Mouse (Mus musculus): Measurements from ENCODE around the gene Olfr552. TPM values are rescaled to one million over a fixed set of nuclear protein-coding genes. Genes with fewer than 3 reads are reported as not detected.
"Not testable (repeated sequence)": the region's sequence is repeated elsewhere in the genome, so short reads cannot be mapped to it uniquely, and the experiment has no call there.

The Olfr552 gene
- polyA plus RNA-seq, 1 experiment from 2014 or later = not detected

DNA sequence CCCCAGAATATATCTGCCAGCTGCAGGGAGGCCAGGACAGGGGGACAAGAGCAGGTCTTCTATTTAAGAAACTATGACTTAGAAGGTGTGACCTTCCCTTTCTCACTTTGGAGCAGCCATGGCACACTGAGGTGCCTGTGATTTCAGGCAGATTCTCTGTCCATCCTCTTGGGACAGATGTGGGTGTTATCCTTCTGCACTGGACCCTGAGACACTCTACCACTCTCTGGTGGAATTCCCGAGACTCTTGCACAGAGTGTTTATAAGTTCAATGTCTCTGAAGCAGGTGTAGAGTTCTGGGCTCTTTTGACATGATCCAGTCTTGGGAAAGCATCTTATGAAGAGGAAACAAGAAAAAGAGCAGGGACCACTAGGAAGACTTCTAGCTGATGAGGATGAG lies 40.6 kb downstream of the Olfr552 start, which contains the start of gene Olfr554:
Olfr554 (plus strand) TSS at position 301 of the 400 bp plus-strand sequence.
- Histone ChIP-seq H3K4me2 (ENCODE audit: low read length) (no peak within 1 kb of the TSS), H3K27me3 (ENCODE audit: insufficient read depth, low read length) (no peaks in the 10 kb centered on the region), H3K4me1 (replicated peaks; ENCODE audit: insufficient read depth, low read length) (no peaks in the 10 kb centered on the region), H3K4me3 (replicated peaks; ENCODE audit: low read depth, low read length) (no peak within 1 kb of the TSS), H3K36me3 (ENCODE audit: insufficient read depth, low read length) (no peaks in the 10 kb centered on the region), H3K27ac (no peak within 1 kb of the TSS), H3K9me3 (replicated peaks; ENCODE audit: low read length) (no peaks in the 10 kb centered on the region), H3K9ac (ENCODE audit: low read depth, low read length) (no peak within 1 kb of the TSS)
- DNase-seq (ENCODE audit: low spot score) (no peak), ATAC-seq (replicated peaks; ENCODE audit: low FRiP score, low read depth) (no peak)
- WGBS = 58% methylated on average over 1 of the region's 1 CpGs
- no peak for TF ChIP-seq CTCF (IDR thresholded peaks at IDR 0.05; ENCODE audit: low read depth)

DNA sequence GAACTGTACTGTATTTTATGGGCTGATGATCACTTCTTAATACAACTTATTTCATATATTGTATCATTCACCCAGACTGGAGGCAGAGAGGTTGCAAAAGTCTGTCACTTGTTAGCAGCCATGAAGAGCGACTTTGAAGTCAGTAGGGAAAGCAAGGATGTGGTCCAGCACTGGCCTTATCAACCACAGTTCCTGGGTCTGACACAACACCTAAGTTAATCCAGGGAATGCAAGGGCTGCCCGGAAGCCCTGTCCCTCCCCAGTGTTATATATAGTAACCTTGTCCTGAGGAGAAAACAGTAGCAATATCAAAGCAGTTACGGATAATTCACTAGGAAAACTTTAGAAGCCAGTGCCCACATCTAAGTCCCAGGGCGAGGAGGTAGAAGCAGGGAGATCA lies 47.4 kb downstream of the Olfr552 start:
- 91% methylated on average over 3 of the region's 4 CpGs for WGBS
- not testable (repeated sequence) for H3K27me3 ChIP-seq (ENCODE audit: insufficient read depth, low read length); H3K36me3 ChIP-seq (ENCODE audit: insufficient read depth, low read length); H3K4me3 ChIP-seq (replicated peaks; ENCODE audit: low read depth, low read length); H3K4me2 ChIP-seq (ENCODE audit: low read length); H3K9ac ChIP-seq (ENCODE audit: low read depth, low read length); DNase-seq (ENCODE audit: low spot score); H3K9me3 ChIP-seq (replicated peaks; ENCODE audit: low read length); H3K27ac ChIP-seq; H3K4me1 ChIP-seq (replicated peaks; ENCODE audit: insufficient read depth, low read length); ATAC-seq (replicated peaks; ENCODE audit: low FRiP score, low read depth)

Other genes with a start within 250 kb of the Olfr552 start
- 52.0 and 70.6 TPM in 2 replicates for gene Rrm1, start 156.1 kb upstream of the Olfr552 start, polyA plus RNA-seq (2015; fragmentation: Nextera tagmentation; extraction: Ambion mirVana)
- not detected in 2 replicates for gene Olfr543, start 116.1 kb upstream of the Olfr552 start, polyA plus RNA-seq (2015; fragmentation: Nextera tagmentation; extraction: Ambion mirVana)
- gene Olfr544, start 109.5 kb upstream of the Olfr552 start, polyA plus RNA-seq (2015; fragmentation: Nextera tagmentation; extraction: Ambion mirVana) = 0.05 and 0.06 TPM in 2 replicates
- gene Olfr545, start 98.2 kb upstream of the Olfr552 start, polyA plus RNA-seq (2015; fragmentation: Nextera tagmentation; extraction: Ambion mirVana) = not detected in 2 replicates
- not detected in 2 replicates for gene Olfr547, start 63.0 kb upstream of the Olfr552 start, polyA plus RNA-seq (2015; fragmentation: Nextera tagmentation; extraction: Ambion mirVana)
- gene Olfr548-ps1, start 56.9 kb upstream of the Olfr552 start, polyA plus RNA-seq (2015; fragmentation: Nextera tagmentation; extraction: Ambion mirVana) = not detected in 2 replicates
- gene Olfr549, start 47.9 kb upstream of the Olfr552 start, polyA plus RNA-seq (2015; fragmentation: Nextera tagmentation; extraction: Ambion mirVana) = not detected in 2 replicates
- 1.1 TPM in 2 replicates for gene Trim21, start 32.3 kb upstream of the Olfr552 start, polyA plus RNA-seq (2015; fragmentation: Nextera tagmentation; extraction: Ambion mirVana)
- gene Olfr550, start 26.3 kb upstream of the Olfr552 start, polyA plus RNA-seq (2015; fragmentation: Nextera tagmentation; extraction: Ambion mirVana) = not detected in 2 replicates
- gene Olfr551, start 5.9 kb upstream of the Olfr552 start, polyA plus RNA-seq (2015; fragmentation: Nextera tagmentation; extraction: Ambion mirVana) = not detected in 2 replicates
- not detected in 2 replicates for gene Olfr553, start 20.4 kb downstream of the Olfr552 start, polyA plus RNA-seq (2015; fragmentation: Nextera tagmentation; extraction: Ambion mirVana)
- gene Olfr554, start 40.7 kb downstream of the Olfr552 start, polyA plus RNA-seq (2015; fragmentation: Nextera tagmentation; extraction: Ambion mirVana) = not detected in 2 replicates
- not detected in 2 replicates for gene Olfr555, start 61.1 kb downstream of the Olfr552 start, polyA plus RNA-seq (2015; fragmentation: Nextera tagmentation; extraction: Ambion mirVana)
- not detected in 2 replicates for gene Olfr556, start 67.1 kb downstream of the Olfr552 start, polyA plus RNA-seq (2015; fragmentation: Nextera tagmentation; extraction: Ambion mirVana)
- gene Trim68, start 89.6 kb downstream of the Olfr552 start, polyA plus RNA-seq (2015; fragmentation: Nextera tagmentation; extraction: Ambion mirVana) = 10.6 and 11.3 TPM in 2 replicates
- gene Olfr557, start 98.1 kb downstream of the Olfr552 start, polyA plus RNA-seq (2015; fragmentation: Nextera tagmentation; extraction: Ambion mirVana) = not detected in 2 replicates
- 1.3 and 1.4 TPM in 2 replicates for gene Olfr558, start 104.4 kb downstream of the Olfr552 start, polyA plus RNA-seq (2015; fragmentation: Nextera tagmentation; extraction: Ambion mirVana)
- not detected in 2 replicates for gene Olfr33, start 121.3 kb downstream of the Olfr552 start, polyA plus RNA-seq (2015; fragmentation: Nextera tagmentation; extraction: Ambion mirVana)
- not detected in 2 replicates for gene Olfr559, start 129.7 kb downstream of the Olfr552 start, polyA plus RNA-seq (2015; fragmentation: Nextera tagmentation; extraction: Ambion mirVana)
- not detected in 2 replicates for gene Olfr560, start 161.6 kb downstream of the Olfr552 start, polyA plus RNA-seq (2015; fragmentation: Nextera tagmentation; extraction: Ambion mirVana)
- 0.50 and 0.63 TPM in 2 replicates for gene Olfr78, start 161.7 kb downstream of the Olfr552 start, polyA plus RNA-seq (2015; fragmentation: Nextera tagmentation; extraction: Ambion mirVana)
- 0.09 TPM in 1 of 2 replicates, not detected in the other for gene Olfr561, start 173.5 kb downstream of the Olfr552 start, polyA plus RNA-seq (2015; fragmentation: Nextera tagmentation; extraction: Ambion mirVana)
- gene Olfr564, start 205.7 kb downstream of the Olfr552 start, polyA plus RNA-seq (2015; fragmentation: Nextera tagmentation; extraction: Ambion mirVana) = not detected in 2 replicates